Mouse (Mus musculus) lung, postnatal 0 days (tissue): ENCODE results near the gene Enpp3. TPM values are rescaled to one million over a fixed set of nuclear protein-coding genes. Genes with fewer than 3 reads are reported as not detected.

Source experiments
- ATAC-seq: fragments of 200-750 bp; cut with Nextera tagmentation; 2 replicates; pipeline ENCODE4 v1.8.0; 2017; ENCODE audit warnings: moderate library complexity
- DNase-seq: peaks from one replicate; pipeline ENCODE4 v3.0.0-alpha.2; 2016; ENCODE audit warnings: low spot score
- H3K27ac ChIP-seq: fragments of 300-500 bp; sonication (generic); 2 replicates; pipeline ENCODE4 v1.5.1; 2014; ENCODE audit warnings: antibody characterized with exemption, mild to moderate bottlenecking, low read length, mixed read lengths
- H3K27me3 ChIP-seq: fragments of 300-500 bp; sonication (generic); replicated peaks from 2 replicates; pipeline ENCODE4 v1.6.1; 2014; ENCODE audit warnings: low read length, mixed read lengths; ENCODE audit not compliant: insufficient read depth
- H3K36me3 ChIP-seq: fragments of 300-500 bp; sonication (generic); 2 replicates; pipeline ENCODE4 v1.6.1; 2014; ENCODE audit warnings: low read length, mixed read lengths; ENCODE audit not compliant: insufficient read depth
- H3K4me1 ChIP-seq: fragments of 300-500 bp; sonication (generic); 2 replicates; pipeline ENCODE4 v1.6.1; 2014; ENCODE audit warnings: antibody characterized with exemption, low read depth, low read length, mixed read lengths; ENCODE audit not compliant: insufficient read depth
- H3K4me2 ChIP-seq: fragments of 300-500 bp; sonication (generic); replicated peaks from 2 replicates; pipeline ENCODE4 v1.6.1; 2014; ENCODE audit warnings: low read depth, mild to moderate bottlenecking, low read length, moderate library complexity, mixed read lengths
- H3K4me3 ChIP-seq: fragments of 300-500 bp; sonication (generic); 2 replicates; pipeline ENCODE4 v1.5.1; 2014; ENCODE audit warnings: low read depth, low read length
- H3K9ac ChIP-seq: fragments of 300-500 bp; sonication (generic); replicated peaks from 2 replicates; pipeline ENCODE4 v1.6.1; 2014; ENCODE audit warnings: low read depth, mild to moderate bottlenecking
- H3K9me3 ChIP-seq: fragments of 300-500 bp; sonication (generic); 2 replicates; pipeline ENCODE4 v1.6.1; 2016; ENCODE audit warnings: low read length, mixed read lengths
- CTCF ChIP-seq: IDR thresholded peaks from 2 replicates; pipeline ENCODE4 v1.5.1; 2016; ENCODE audit warnings: antibody characterized with exemption, mild to moderate bottlenecking
- EP300 ChIP-seq: IDR thresholded peaks from 2 replicates; pipeline ENCODE4 v1.6.1; 2016; ENCODE audit warnings: antibody characterized with exemption, mild to moderate bottlenecking, control low read depth
- WGBS: fragments of 180-500 bp; shearing (Covaris S2); extraction: QIAGEN DNeasy Blood & Tissue Kit; methylation state at CpG from one replicate; pipeline ENCODE4 v1.1.7; 2014; 5-methylcytosine and 5-hydroxymethylcytosine counted together
- polyA plus RNA-seq: library from polyadenylated mRNA; unstranded; fragments of >200 nt; fragmentation: Nextera tagmentation; extraction: Ambion mirVana; gene quantifications from 2 replicates; pipeline ENCODE4 v1.2.1, GENCODE M21; 2015

Enpp3 gene
- polyA plus RNA-seq, 1 experiment from 2014 or later = 1.2 TPM

- ATAC-seq (no peak; the same call in 1 of the 2 replicates), DNase-seq (peak; percentile 37)
- TF ChIP-seq CTCF (no peak), EP300 (no peak)
- Histone ChIP-seq H3K36me3 (no peaks in the 10 kb centered on the region), H3K27me3 (no peaks in the 10 kb centered on the region), H3K27ac (no peak overlapping the region), H3K9me3 (no peaks in the 10 kb centered on the region), H3K4me3 (no peak overlapping the region), H3K4me1 (no peaks in the 10 kb centered on the region), H3K4me2 (no peak overlapping the region), H3K9ac (no peak overlapping the region)
- 23% methylated on average over 7 of the region's 7 CpGs for WGBS
Observed at GRCm38 (mm10) chr10:24741229-24742198, 101.1 kb downstream of the Enpp3 start.

DNA sequence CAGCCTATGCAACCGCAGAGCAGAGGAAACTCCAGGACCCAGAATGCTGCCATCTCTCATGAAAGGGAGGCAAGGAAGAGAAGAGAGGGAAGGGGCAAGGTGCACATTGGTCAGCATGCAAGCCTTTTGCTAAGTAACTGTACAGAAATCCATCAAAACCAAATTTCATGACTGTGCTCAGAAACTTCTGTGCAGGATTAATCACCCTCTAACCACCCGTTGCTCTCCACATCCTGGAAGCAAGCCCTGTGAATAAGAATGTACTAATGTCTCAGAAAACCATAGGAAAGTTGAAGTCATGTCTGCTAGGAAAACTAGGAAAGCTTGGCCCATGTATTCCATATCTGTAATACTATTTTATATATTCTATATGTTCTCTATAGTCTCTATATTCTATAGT, 103.5 kb downstream of the Enpp3 start:
- no peaks in the 10 kb centered on the region for H3K9me3 ChIP-seq
- H3K9ac ChIP-seq = no peak overlapping the region
- ATAC-seq (no peak), DNase-seq (no peak)
- H3K27ac ChIP-seq = no peak overlapping the region
- 71% methylated on average over 2 of the region's 2 CpGs for WGBS
- H3K4me3 ChIP-seq = no peak overlapping the region
- H3K4me2 ChIP-seq = no peak overlapping the region
- TF ChIP-seq CTCF = no peak
- TF ChIP-seq EP300 = no peak
- H3K36me3 ChIP-seq = no peaks in the 10 kb centered on the region
- no peaks in the 10 kb centered on the region for H3K4me1 ChIP-seq
- H3K27me3 ChIP-seq = no peaks in the 10 kb centered on the region

GRCm38 (mm10) chr10:24738456-24738855, 104.2 kb downstream of the Enpp3 start:
- Histone ChIP-seq H3K27ac (no peak overlapping the region), H3K36me3 (no peaks in the 10 kb centered on the region), H3K9me3 (no peaks in the 10 kb centered on the region), H3K9ac (no peak overlapping the region), H3K4me2 (no peak overlapping the region), H3K27me3 (no peaks in the 10 kb centered on the region), H3K4me1 (no peaks in the 10 kb centered on the region), H3K4me3 (no peak overlapping the region)
- TF ChIP-seq CTCF (no peak), EP300 (no peak)
- DNase-seq (no peak), ATAC-seq (no peak)
- WGBS = 51% methylated on average over 2 of the region's 2 CpGs

- no peaks in the 10 kb centered on the region for H3K27me3 ChIP-seq
- WGBS = 89% methylated on average over 5 of the region's 5 CpGs
- H3K9me3 ChIP-seq = no peaks in the 10 kb centered on the region
- no peak for TF ChIP-seq CTCF
- TF ChIP-seq EP300 = no peak
- no peak overlapping the region for H3K4me3 ChIP-seq
- H3K36me3 ChIP-seq = no peaks in the 10 kb centered on the region
- no peaks in the 10 kb centered on the region for H3K4me1 ChIP-seq
- no peak overlapping the region for H3K9ac ChIP-seq
- ATAC-seq (no peak), DNase-seq (no peak)
- no peak overlapping the region for H3K27ac ChIP-seq
- no peak overlapping the region for H3K4me2 ChIP-seq
Observed at GRCm38 (mm10) chr10:24735027-24735777, 107.4 kb downstream of the Enpp3 start.

- Histone ChIP-seq H3K36me3 (no peaks in the 10 kb centered on the region), H3K9ac (no peak overlapping the region), H3K9me3 (no peaks in the 10 kb centered on the region), H3K4me3 (no peak overlapping the region), H3K4me2 (no peak overlapping the region), H3K4me1 (no peaks in the 10 kb centered on the region), H3K27me3 (no peaks in the 10 kb centered on the region), H3K27ac (no peak overlapping the region)
- WGBS = 82% methylated on average over 4 of the region's 4 CpGs
- TF ChIP-seq EP300 (no peak), CTCF (no peak)
- ATAC-seq (no peak), DNase-seq (no peak)
Observed at GRCm38 (mm10) chr10:24727478-24727877, 115.1 kb downstream of the Enpp3 start.

DNA sequence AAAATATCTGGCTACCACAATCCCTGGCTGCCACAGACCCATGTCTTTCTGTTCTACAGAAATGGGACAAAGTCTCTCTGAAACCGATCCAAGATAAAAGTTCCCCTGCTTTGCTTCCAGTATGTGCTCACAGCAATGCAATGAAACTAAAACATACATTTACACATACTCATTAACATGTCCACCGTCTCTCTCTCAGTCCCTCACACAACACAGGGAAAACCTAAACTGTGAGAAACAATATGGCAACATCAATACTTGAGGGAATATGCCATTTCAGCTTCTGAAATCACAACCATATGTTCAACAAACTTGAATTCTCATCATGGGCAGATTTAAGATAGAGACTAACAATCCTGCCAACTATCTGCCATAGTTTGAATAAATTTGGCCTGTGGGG, 117.4 kb downstream of the Enpp3 start:
- H3K27ac ChIP-seq = no peak overlapping the region
- no peak overlapping the region for H3K9ac ChIP-seq
- no peaks in the 10 kb centered on the region for H3K4me1 ChIP-seq
- TF ChIP-seq CTCF (no peak), EP300 (no peak)
- H3K4me2 ChIP-seq = no peak overlapping the region
- no peaks in the 10 kb centered on the region for H3K9me3 ChIP-seq
- no peak for ATAC-seq
- 84% methylated on average over 2 of the region's 2 CpGs for WGBS
- no peak overlapping the region for H3K4me3 ChIP-seq
- DNase-seq = no peak
- no peaks in the 10 kb centered on the region for H3K36me3 ChIP-seq
- no peaks in the 10 kb centered on the region for H3K27me3 ChIP-seq

Other genes starting within 250 kb of the Enpp3 start
- gene Ccn2, start 247.4 kb downstream of the Enpp3 start, polyA plus RNA-seq = 54.8 and 71.1 TPM in 2 replicates
- 2.4 and 2.9 TPM in 2 replicates for gene Enpp1, start 130.7 kb downstream of the Enpp3 start, polyA plus RNA-seq
- 7.4 and 9.7 TPM in 2 replicates for gene Med23, start 27.2 kb upstream of the Enpp3 start, polyA plus RNA-seq
- 4.9 and 8.4 TPM in 2 replicates for gene Arg1, start 84.7 kb upstream of the Enpp3 start, polyA plus RNA-seq